Mouse (Mus musculus): ENCODE data around the gene Zfp872. TPM values are rescaled to one million over a fixed set of nuclear protein-coding genes. Genes with fewer than 3 reads are reported as not detected.
A peak's percentile ranks its signal among the peaks of the same experiment; 100 is the strongest.

Zfp872 gene
- total and polyA plus RNA-seq, 2 experiments from 2014 or later = 0.26 to 0.33 TPM

- DNase-seq (ENCODE audit: low spot score) (peak; percentile 12), ATAC-seq (no peak)
- no peaks in the 10 kb centered on the region for H3K27me3 ChIP-seq (ENCODE audit: insufficient read depth, low read length)
- H3K9me3 ChIP-seq (ENCODE audit: low read length) = no peaks in the 10 kb centered on the region
- H3K9ac ChIP-seq (replicated peaks; ENCODE audit: low read length) = no peak overlapping the region
- H3K4me2 ChIP-seq (ENCODE audit: low read depth, low read length) = no peak overlapping the region
- H3K36me3 ChIP-seq (ENCODE audit: insufficient read depth, low read length) = no peaks in the 10 kb centered on the region
- no peak overlapping the region for H3K27ac ChIP-seq
- TF ChIP-seq CTCF (IDR thresholded peaks at IDR 0.05; ENCODE audit: low read depth) = peak; percentile 40
- no peak overlapping the region for H3K4me3 ChIP-seq (ENCODE audit: low read length)
- H3K4me1 ChIP-seq (ENCODE audit: insufficient read depth, low read length) = no peaks in the 10 kb centered on the region
Observed at GRCm38 (mm10) chr9:22230556-22230955, 42.7 kb downstream of the Zfp872 start.

GRCm38 (mm10) chr9:22240001-22240400, 52.1 kb downstream of the Zfp872 start:
- ATAC-seq (no peak), DNase-seq (ENCODE audit: low spot score) (no peak)
- H3K9ac ChIP-seq (replicated peaks; ENCODE audit: low read length) = no peak overlapping the region
- H3K36me3 ChIP-seq (ENCODE audit: insufficient read depth, low read length) = peaks cover 36% of the 10 kb centered on the region
- no peak overlapping the region for H3K27ac ChIP-seq
- WGBS = 91% methylated on average over 4 of the region's 4 CpGs
- H3K4me1 ChIP-seq (ENCODE audit: insufficient read depth, low read length) = no peaks in the 10 kb centered on the region
- 0 out of 2 replicates have a peak, but pooled peaks cover 14% of the 10 kb centered on the region for H3K9me3 ChIP-seq (ENCODE audit: low read length)
- no peak overlapping the region for H3K4me2 ChIP-seq (ENCODE audit: low read depth, low read length)
- TF ChIP-seq CTCF (IDR thresholded peaks at IDR 0.05; ENCODE audit: low read depth) = no peak
- no peak overlapping the region for H3K4me3 ChIP-seq (ENCODE audit: low read length)
- no peaks in the 10 kb centered on the region for H3K27me3 ChIP-seq (ENCODE audit: insufficient read depth, low read length)

- H3K4me2 ChIP-seq (ENCODE audit: low read depth, low read length) = no peak overlapping the region
- WGBS = 87% methylated on average over 2 of the region's 2 CpGs
Observed at GRCm38 (mm10) chr9:22244242-22244641, 56.4 kb downstream of the Zfp872 start.

More at GRCm38 (mm10) chr9:22244242-22244641, 56.4 kb downstream of the Zfp872 start:
- TF ChIP-seq CTCF (IDR thresholded peaks at IDR 0.05; ENCODE audit: low read depth) = no peak
- H3K36me3 ChIP-seq (ENCODE audit: insufficient read depth, low read length) = peaks cover 31% of the 10 kb centered on the region
- ATAC-seq (no peak), DNase-seq (ENCODE audit: low spot score) (no peak)
- no peaks in the 10 kb centered on the region for H3K4me1 ChIP-seq (ENCODE audit: insufficient read depth, low read length)
- H3K27me3 ChIP-seq (ENCODE audit: insufficient read depth, low read length) = no peaks in the 10 kb centered on the region
- no peak overlapping the region for H3K9ac ChIP-seq (replicated peaks; ENCODE audit: low read length)
- peaks cover 22% of the 10 kb centered on the region; the same call in 1 of the 2 replicates for H3K9me3 ChIP-seq (ENCODE audit: low read length)
- H3K27ac ChIP-seq = no peak overlapping the region
- no peak overlapping the region for H3K4me3 ChIP-seq (ENCODE audit: low read length)

Other genes starting within 250 kb of the Zfp872 start
- 27.8 and 35.8 TPM in 2 replicates for gene Swsap1, start 232.3 kb upstream of the Zfp872 start, total RNA-seq (2014; rRNA removed)
- 8.0 and 9.0 TPM in 2 replicates for gene Swsap1, start 232.3 kb upstream of the Zfp872 start, polyA plus RNA-seq (2015; fragmentation: Nextera tagmentation; extraction: Ambion mirVana)
- gene Epor, start 224.6 kb upstream of the Zfp872 start, total RNA-seq (2014; rRNA removed) = 0.89 and 1.7 TPM in 2 replicates
- 2.3 TPM in 2 replicates for gene Epor, start 224.6 kb upstream of the Zfp872 start, polyA plus RNA-seq (2015; fragmentation: Nextera tagmentation; extraction: Ambion mirVana)
- gene Rgl3, start 198.6 kb upstream of the Zfp872 start, total RNA-seq (2014; rRNA removed) = 4.2 and 5.1 TPM in 2 replicates
- 2.5 and 3.5 TPM in 2 replicates for gene Rgl3, start 198.6 kb upstream of the Zfp872 start, polyA plus RNA-seq (2015; fragmentation: Nextera tagmentation; extraction: Ambion mirVana)
- gene Ccdc151, start 185.5 kb upstream of the Zfp872 start, total RNA-seq (2014; rRNA removed) = 3.3 and 6.0 TPM in 2 replicates
- 4.2 and 4.6 TPM in 2 replicates for gene Ccdc151, start 185.5 kb upstream of the Zfp872 start, polyA plus RNA-seq (2015; fragmentation: Nextera tagmentation; extraction: Ambion mirVana)
- gene Prkcsh, start 185.3 kb upstream of the Zfp872 start, total RNA-seq (2014; rRNA removed) = 84.9 and 89.7 TPM in 2 replicates
- gene Prkcsh, start 185.3 kb upstream of the Zfp872 start, polyA plus RNA-seq (2015; fragmentation: Nextera tagmentation; extraction: Ambion mirVana) = 67.5 and 69.7 TPM in 2 replicates
- 192 and 204 TPM in 2 replicates for gene Elavl3, start 136.1 kb upstream of the Zfp872 start, total RNA-seq (2014; rRNA removed)
- gene Elavl3, start 136.1 kb upstream of the Zfp872 start, polyA plus RNA-seq (2015; fragmentation: Nextera tagmentation; extraction: Ambion mirVana) = 69.9 and 71.7 TPM in 2 replicates
- gene Gm49318, start 116.8 kb upstream of the Zfp872 start, total RNA-seq (2014; rRNA removed) = not detected in 2 replicates
- gene Gm49318, start 116.8 kb upstream of the Zfp872 start, polyA plus RNA-seq (2015; fragmentation: Nextera tagmentation; extraction: Ambion mirVana) = not detected in 2 replicates
- gene Zfp653, start 116.7 kb upstream of the Zfp872 start, total RNA-seq (2014; rRNA removed) = 28.8 and 30.0 TPM in 2 replicates
- 12.8 and 13.2 TPM in 2 replicates for gene Zfp653, start 116.7 kb upstream of the Zfp872 start, polyA plus RNA-seq (2015; fragmentation: Nextera tagmentation; extraction: Ambion mirVana)
- gene Ecsit, start 102.7 kb upstream of the Zfp872 start, total RNA-seq (2014; rRNA removed) = 59.9 and 68.8 TPM in 2 replicates
- gene Ecsit, start 102.7 kb upstream of the Zfp872 start, polyA plus RNA-seq (2015; fragmentation: Nextera tagmentation; extraction: Ambion mirVana) = 51.0 and 56.0 TPM in 2 replicates
- 0.40 and 0.52 TPM in 2 replicates for gene Cnn1, start 88.9 kb upstream of the Zfp872 start, total RNA-seq (2014; rRNA removed)
- gene Cnn1, start 88.9 kb upstream of the Zfp872 start, polyA plus RNA-seq (2015; fragmentation: Nextera tagmentation; extraction: Ambion mirVana) = 0.66 and 1.1 TPM in 2 replicates
- 142 and 165 TPM in 2 replicates for gene Elof1, start 70.9 kb upstream of the Zfp872 start, total RNA-seq (2014; rRNA removed)
- 171 and 178 TPM in 2 replicates for gene Elof1, start 70.9 kb upstream of the Zfp872 start, polyA plus RNA-seq (2015; fragmentation: Nextera tagmentation; extraction: Ambion mirVana)
- 0.18 and 1.8 TPM in 2 replicates for gene Acp5, start 52.4 kb upstream of the Zfp872 start, total RNA-seq (2014; rRNA removed)
- 0.63 and 1.2 TPM in 2 replicates for gene Acp5, start 52.4 kb upstream of the Zfp872 start, polyA plus RNA-seq (2015; fragmentation: Nextera tagmentation; extraction: Ambion mirVana)
- gene Pigyl, start 31.2 kb upstream of the Zfp872 start, total RNA-seq (2014; rRNA removed) = 20.5 and 37.1 TPM in 2 replicates
- 109 and 111 TPM in 2 replicates for gene Pigyl, start 31.2 kb upstream of the Zfp872 start, polyA plus RNA-seq (2015; fragmentation: Nextera tagmentation; extraction: Ambion mirVana)
- gene Zfp809, start 37.6 kb downstream of the Zfp872 start, total RNA-seq (2014; rRNA removed) = 5.3 and 6.4 TPM in 2 replicates
- gene Zfp809, start 37.6 kb downstream of the Zfp872 start, polyA plus RNA-seq (2015; fragmentation: Nextera tagmentation; extraction: Ambion mirVana) = 6.1 and 8.4 TPM in 2 replicates
- 3.0 and 5.5 TPM in 2 replicates for gene Zfp599, start 71.8 kb downstream of the Zfp872 start, total RNA-seq (2014; rRNA removed)
- 4.8 and 5.2 TPM in 2 replicates for gene Zfp599, start 71.8 kb downstream of the Zfp872 start, polyA plus RNA-seq (2015; fragmentation: Nextera tagmentation; extraction: Ambion mirVana)
- gene Zfp810, start 119.6 kb downstream of the Zfp872 start, total RNA-seq (2014; rRNA removed) = 25.4 and 41.4 TPM in 2 replicates
- 24.2 and 25.1 TPM in 2 replicates for gene Zfp810, start 119.6 kb downstream of the Zfp872 start, polyA plus RNA-seq (2015; fragmentation: Nextera tagmentation; extraction: Ambion mirVana)
- 6.3 and 6.8 TPM in 2 replicates for gene Anln, start 201.1 kb downstream of the Zfp872 start, total RNA-seq (2014; rRNA removed)
- gene Anln, start 201.1 kb downstream of the Zfp872 start, polyA plus RNA-seq (2015; fragmentation: Nextera tagmentation; extraction: Ambion mirVana) = 2.7 and 3.3 TPM in 2 replicates
- gene 9530077C05Rik, start 223.4 kb downstream of the Zfp872 start, total RNA-seq (2014; rRNA removed) = 13.8 and 15.5 TPM in 2 replicates
- 15.0 and 16.8 TPM in 2 replicates for gene 9530077C05Rik, start 223.4 kb downstream of the Zfp872 start, polyA plus RNA-seq (2015; fragmentation: Nextera tagmentation; extraction: Ambion mirVana)

All from hindbrain, postnatal 0 days (tissue).